Mouse (Mus musculus) gastrocnemius, postnatal 36 days (tissue): Measurements from ENCODE around the gene Hoxd8. TPM values are rescaled to one million over a fixed set of nuclear protein-coding genes. Genes with fewer than 3 reads are reported as not detected.

ENCODE experiments used
- DNase-seq, 2 experiments: peaks; one replicate each; pipeline ENCODE4 v3.0.0; 2022
- intact Hi-C: fragments of 180-260 bp; cut with DNase I; formaldehyde crosslinking; loops from one replicate; pipeline ENCODE4 v1.15.1; 2025
- long read RNA-seq, 2 experiments: library from polyadenylated mRNA; stranded (forward); transcript quantifications; one replicate each; pipeline ENCODE4 v2.0.0; 2021
- total RNA-seq, 2 experiments: library from RNA; stranded (reverse); gene quantifications; 2 replicates each; pipeline ENCODE4 v1.2.3; 2021

Gene Hoxd8
- total RNA-seq, result 10 to 100 TPM; 38.1 to 38.5 TPM
- long read RNA-seq, experiment 1, transcript Hoxd8-201 (2 exons, 2,634 nt), result major isoform, 11 of 21 reads
- long read RNA-seq, experiment 1, transcript Hoxd8-202 (2 exons, 1,758 nt), result minor isoform, 8 of 21 reads
- long read RNA-seq, experiment 1, partial matches to known transcripts, result 0 of 21 reads
- long read RNA-seq, experiment 1, other reads (novel, unspliced or antisense), result 2 of 21 reads
- long read RNA-seq, experiment 2, transcript Hoxd8-201 (2 exons, 2,634 nt), result major isoform, 18 of 33 reads
- long read RNA-seq, experiment 2, transcript Hoxd8-202 (2 exons, 1,758 nt), result minor isoform, 10 of 33 reads
- long read RNA-seq, experiment 2, partial matches to known transcripts, result 0 of 33 reads
- long read RNA-seq, experiment 2, other reads (novel, unspliced or antisense), result 5 of 33 reads

DNA sequence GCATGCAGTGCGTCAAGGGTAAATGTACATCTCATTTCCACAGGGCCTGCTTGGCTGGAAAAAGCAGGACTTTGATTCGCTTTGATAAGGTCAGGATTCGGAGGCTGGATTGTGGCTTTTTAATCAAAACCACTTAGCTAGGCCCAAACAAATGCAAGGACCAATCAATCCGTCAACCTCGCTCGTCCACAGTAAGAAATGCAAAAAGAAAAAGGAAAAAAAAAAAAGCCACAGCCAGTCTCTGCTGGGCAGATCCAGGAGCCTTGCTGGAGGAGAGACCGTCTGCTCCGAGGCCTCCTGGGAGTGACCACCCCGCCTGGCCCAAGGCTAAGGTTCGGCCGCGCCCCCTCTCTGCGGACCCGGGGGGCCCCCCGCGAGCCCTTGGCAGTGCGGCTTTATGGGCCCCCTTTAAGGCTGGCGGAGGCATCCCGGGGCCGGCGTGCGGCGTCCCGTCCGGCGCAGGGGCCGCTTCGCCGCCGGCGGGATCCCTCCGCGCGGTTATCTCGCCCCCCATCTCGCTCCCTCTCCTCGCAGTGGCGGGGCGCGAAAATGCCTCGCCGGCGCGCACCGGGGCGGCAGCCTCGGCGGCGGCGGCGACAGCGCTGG is at the start of gene Hoxd8:
TSS of gene Hoxd8 (plus strand) at position 223 of the 606 bp plus-strand sequence.
- DNase-seq, result peak; percentile 66 to 70
- intact Hi-C loops, result loop anchor here (5.0 kb wide), 3 partner anchors 258 to 448 kb away; no protein-coding TSS in a partner anchor

DNA sequence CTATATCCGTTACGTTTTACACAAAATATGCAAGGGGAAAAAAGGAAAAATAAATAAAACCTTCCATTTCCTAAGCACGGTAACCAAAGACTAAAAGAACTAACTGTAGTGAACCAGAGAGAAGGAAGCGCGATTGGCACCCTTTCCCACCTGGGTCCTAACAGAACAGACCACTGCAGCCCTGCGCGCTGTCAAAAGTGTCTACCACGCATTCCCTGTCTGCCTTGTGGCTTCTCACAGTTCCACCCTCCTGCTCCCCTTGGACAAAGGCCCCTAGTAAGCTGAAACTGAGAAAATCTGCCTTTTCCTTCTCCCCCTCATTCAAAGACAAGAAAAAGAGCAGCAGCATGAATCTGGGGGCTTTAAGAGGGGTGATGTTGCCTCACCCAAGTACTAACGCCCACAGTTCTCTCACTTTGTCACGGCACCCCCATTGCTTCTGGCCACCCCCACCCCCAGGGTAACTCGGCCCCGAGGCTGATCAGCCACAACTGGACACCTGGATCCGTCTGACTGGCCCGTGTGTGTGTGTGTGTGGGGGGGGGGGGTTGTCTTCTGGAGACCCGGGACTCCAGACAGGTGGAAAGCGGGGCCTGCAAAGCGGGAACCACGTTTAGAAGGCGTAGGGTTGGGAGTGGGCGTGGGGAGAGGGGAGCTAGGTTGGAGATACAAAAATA is 49.5 kb upstream of the Hoxd8 start:
- intact Hi-C loops, result loop anchor here (10.0 kb wide), 2 partner anchors 190 to 1380 kb away; partner anchors contain the start of gene Sp9
- DNase-seq, result no peak

DNA sequence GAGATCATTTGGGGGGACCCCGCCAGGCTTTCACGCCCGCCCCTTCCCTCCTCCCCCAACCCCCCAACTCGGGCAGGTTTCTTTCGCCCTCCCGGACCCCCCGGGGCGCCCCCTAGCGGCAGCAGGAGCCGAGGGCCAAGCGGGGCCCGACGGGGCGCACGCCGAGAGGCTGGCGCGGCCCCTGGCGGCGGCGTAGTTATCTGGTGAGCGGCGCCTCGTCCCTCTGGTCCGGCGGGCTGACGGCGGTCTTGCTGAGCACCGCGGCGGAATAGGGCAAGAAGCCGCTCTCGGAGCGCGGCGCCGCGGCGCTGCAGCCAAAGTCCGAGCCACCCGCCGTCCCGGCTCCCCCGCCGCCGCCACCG is 49.0 kb upstream of the Hoxd8 start:
- intact Hi-C loops, result loop anchor here (10.0 kb wide), 2 partner anchors 191 to 1381 kb away; partner anchors contain the start of gene Sp9
- no peak for DNase-seq

DNA sequence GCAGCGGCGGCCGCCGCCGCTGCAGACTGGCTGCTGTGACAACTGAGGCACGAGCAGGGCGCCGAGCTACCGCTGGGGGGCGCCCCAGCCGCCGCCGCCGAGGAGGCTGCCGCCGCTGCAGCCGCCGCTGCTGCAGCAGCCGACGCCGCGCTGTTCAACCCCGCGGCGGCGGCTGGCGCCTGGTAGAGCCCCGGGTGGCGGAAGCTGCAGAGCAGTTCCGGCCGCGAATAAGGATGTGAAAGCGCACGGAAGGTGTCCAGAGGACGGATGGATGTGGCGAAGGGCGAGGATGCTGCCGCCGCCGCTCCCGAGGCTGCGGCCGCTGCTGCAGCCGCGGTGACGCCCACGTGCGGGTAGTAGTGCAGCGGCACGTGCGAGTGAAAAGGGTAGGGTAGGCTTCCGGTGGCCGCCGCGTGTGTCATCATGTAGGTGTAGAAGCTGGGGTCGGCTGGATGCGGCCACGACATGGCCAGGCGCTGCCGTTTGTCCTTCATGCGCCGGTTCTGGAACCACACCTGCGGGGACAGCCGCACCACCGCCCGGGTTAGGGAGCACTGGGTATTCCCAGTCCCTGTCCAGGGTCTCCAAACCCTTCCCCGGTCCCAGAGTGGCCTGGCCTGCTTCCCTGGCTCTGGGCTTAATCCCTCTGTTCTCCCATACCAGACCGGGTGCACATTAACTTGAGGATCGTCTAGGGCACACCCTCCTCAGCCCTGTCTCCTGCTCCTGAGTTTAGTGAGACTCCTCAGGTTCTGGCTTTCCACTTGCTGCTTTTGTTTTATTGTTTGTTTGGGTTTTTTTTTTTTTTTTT is 48.4 kb upstream of the Hoxd8 start:
- no peak for DNase-seq
- intact Hi-C loops, result loop anchor here (10.0 kb wide), 2 partner anchors 191 to 1381 kb away; partner anchors contain the start of gene Sp9

DNA sequence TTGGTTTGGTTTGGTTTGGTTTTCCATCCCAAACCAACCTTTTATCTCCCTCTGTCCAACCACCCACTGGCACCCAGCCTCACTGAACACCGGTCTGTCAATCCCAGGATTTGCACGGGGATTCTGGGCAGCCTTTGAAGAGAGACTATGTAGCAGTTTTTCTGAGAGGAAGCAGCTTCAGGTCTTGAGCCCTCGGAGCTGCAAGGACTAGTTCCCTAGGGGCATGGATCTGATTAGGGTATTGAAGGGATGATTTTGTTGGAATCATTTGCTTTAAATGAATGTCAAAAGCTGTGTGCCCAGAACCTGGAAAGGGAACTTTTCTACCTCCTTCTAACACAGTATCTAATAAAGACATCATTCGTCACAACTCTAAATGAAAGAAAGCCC is 47.8 kb upstream of the Hoxd8 start:
- intact Hi-C loops, result loop anchor here (10.0 kb wide), 2 partner anchors 192 to 1382 kb away; partner anchors contain the start of gene Sp9
- DNase-seq, result no peak

DNA sequence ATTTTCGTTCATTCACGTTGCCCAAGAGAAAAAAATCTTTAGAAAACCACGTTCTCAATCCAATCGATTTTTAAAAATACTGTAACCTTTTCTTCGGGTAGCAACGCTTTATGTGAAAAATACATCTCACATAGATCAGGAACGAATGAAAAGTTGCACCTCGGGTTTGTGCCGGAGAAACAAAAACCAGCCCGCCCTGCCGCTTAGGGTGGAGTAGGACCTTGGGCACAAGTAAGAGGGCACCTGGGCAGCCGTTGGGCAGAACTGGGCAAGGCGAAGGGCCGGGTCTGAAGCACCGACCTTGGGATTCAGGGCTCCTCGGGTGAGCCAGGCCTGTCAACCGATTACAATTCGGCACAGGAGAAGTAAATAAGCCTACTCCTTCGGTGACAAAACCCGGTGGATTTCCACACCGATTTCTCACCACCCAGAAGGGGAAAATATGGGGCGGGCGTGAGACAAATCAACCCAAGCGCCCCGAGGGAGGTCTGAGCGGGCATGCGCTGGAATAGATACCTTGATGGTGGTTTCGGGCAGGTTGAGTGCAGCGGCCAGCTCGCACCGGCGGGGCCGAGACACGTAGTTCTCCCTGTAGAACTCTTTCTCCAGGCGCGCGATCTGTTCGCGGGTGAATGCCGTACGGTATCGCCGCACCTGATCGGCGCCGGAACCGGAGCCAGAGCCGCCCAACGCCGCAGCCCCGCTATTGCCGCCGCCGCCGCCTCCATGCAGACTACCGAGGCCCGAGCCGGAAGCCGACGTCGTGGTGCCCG is 47.0 kb upstream of the Hoxd8 start:
- no peak for DNase-seq
- intact Hi-C loops, result loop anchor here (2.0 to 10.0 kb wide), 3 partner anchors 193 to 1383 kb away; partner anchors contain the start of gene Sp9

DNA sequence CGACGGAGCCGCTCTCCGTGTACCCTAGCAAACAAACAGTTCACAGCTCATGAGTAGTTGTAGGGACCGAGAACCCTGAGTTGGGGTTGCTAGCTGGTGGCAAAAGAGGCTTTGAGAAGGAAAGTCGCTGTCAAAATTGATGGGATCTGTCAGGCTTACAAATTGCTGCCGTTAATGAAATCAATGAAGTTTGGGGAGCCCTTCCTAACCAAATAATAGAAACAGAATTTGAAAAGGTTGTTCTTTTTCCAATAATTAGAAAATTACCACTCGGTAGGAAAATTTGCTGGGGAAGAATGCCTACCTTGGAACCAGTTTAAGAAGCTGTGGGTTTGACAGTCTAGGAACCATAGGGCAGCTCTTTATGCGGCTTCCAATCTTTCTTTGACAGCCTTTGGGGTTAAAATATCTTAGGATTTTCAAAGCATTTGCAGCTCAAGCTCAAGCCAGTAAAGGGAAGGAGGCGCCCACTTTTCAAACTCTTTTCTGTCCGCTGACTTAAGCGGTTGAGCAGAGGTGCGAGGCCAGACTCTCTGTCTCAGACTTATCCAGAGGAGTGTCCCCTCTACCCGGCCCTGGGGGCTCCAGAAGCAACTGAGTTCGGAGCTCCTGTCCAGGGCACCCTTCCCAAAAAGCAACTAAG is 46.3 kb upstream of the Hoxd8 start:
- no peak for DNase-seq
- intact Hi-C loops, result loop anchor here (2.0 to 10.0 kb wide), 3 partner anchors 193 to 1383 kb away; partner anchors contain the start of gene Sp9

DNA sequence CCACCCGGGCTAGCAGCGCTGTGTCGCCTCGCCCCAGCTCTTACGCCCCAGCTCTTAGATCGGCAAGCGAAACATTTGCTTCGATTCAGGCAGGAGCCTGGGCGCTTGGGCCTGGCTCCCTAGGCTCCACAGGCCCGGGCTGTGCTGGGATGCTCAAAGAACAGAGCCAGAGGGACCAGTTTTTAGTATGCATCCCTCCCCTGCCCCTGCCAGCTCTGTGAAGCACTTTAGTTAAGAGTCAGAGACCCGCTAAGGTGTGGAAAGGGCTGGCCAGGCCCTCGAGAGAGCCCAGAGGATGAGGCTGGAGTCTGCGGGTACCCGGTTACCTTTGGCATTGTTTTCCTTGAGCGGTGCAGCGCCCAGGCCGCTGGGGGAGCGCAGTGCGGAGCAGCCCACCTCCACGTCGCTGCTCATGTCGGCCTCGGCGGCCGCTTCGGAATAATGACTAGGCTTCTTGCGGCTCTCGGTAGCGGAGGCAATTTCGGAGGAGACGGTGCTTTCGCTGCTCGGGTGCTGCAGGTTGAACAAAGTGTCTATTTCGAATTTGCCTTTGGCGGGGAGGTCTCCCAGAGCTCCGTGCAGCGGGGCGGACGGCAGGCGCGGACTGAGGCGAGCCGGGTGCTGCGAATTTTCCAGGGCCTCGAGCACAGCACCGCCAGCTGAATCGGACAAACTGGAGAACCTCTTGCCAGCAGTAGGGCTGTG is 45.6 kb upstream of the Hoxd8 start:
- intact Hi-C loops, result loop anchor here (2.0 to 10.0 kb wide), 3 partner anchors 194 to 1384 kb away; partner anchors contain the start of gene Sp9
- DNase-seq, result no peak

DNA sequence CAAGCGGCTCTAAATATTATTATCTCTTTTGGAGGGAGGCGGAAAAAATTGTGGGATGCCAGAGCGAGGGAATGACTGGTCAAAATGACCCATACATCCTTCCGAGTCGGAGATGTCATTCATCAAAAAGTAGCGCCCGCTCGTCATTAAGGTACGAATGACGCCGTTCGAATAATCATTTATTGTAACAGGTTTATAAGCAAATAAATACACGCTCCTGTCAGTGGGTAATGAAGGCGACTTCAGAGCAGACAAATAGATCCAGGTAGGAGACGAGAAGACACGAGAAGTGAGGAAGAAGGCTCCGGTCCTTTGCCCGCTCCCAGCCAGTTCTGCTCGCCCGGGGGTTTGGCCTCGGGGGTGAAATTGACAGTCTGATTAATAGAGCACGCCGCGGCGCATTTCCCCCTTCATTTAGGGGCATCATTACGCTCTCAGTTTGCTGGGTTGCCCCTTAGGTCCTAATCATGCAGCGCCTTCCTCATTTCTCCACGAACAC is 44.9 kb upstream of the Hoxd8 start, which contains the start of gene Evx2:
TSS of gene Evx2 (minus strand) at position 51 of the 499 bp plus-strand sequence.
- DNase-seq, result no peak
- intact Hi-C loops, result loop anchor here (2.0 to 10.0 kb wide), 4 partner anchors 195 to 1385 kb away; partner anchors contain the start of gene Sp9

DNA sequence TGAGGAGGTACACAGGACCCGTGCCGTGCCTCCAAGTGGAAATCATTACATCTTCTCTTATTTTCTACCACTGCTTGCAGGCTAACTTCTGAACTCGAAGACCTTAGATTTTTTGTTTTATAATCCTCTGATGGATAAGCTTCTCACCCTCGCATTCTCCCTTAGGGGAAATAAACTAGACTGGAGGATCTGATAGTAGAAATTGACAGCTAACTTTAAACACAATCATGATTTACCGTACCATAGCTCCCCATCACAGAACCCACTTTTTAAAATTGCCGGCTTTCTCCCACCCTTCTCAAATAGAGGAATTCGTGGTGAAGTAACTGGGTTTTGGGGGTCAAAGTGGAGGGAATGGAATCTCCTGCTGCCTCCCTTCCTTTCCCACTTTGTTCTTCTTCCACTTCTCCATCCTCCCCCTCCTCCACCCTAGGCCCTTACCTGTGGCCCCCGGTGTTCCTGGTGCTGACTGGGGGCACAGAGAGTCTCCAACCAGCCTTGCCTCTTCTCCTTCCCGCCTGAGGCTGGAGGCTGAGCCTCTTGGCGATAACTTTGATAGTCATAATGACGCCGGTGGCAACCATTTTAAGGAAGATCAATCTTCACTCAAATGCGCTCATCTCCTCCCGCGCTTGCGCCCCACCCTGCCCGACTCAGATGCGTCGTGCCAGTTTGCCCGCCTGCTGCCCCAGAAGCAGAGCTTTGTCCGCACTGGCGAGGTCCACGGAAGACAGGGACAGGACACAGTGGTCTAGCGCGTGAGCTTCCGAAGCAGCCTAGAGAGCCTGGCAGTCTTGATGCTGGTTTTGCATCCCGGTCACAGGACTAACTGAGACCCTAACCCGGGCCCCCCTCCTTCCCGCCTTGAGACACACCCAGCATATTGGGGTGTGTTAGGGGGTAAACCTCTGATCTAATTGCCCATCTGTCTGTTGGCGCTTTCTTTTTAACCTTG is 43.7 kb upstream of the Hoxd8 start:
- intact Hi-C loops, result loop anchor here (5.0 kb wide), 1 partner anchor 593 kb away; no protein-coding TSS in a partner anchor
- DNase-seq, result no peak

DNA sequence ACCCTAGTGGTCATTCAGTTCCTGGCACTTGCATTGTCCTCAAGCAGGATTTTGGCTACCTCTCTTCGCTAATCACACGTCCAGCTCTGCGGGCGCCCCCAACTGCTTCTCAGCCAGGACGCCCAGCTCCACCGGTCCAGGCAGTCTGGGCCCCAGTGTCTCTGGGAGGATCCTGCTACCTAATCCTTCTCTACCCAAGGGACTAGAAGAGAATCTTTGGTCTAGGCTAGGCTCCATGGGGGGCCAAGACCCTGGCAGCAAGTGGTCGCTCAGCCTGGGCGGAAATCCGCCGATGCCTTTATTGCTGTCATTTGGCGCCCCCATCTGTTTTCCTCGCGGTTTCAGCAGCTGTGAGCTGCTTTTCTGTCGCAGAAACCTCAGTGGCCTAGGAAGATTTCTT is 42.7 kb upstream of the Hoxd8 start:
- DNase-seq, result no peak
- intact Hi-C loops, result loop anchor here (5.0 kb wide), 1 partner anchor 594 kb away; no protein-coding TSS in a partner anchor

DNA sequence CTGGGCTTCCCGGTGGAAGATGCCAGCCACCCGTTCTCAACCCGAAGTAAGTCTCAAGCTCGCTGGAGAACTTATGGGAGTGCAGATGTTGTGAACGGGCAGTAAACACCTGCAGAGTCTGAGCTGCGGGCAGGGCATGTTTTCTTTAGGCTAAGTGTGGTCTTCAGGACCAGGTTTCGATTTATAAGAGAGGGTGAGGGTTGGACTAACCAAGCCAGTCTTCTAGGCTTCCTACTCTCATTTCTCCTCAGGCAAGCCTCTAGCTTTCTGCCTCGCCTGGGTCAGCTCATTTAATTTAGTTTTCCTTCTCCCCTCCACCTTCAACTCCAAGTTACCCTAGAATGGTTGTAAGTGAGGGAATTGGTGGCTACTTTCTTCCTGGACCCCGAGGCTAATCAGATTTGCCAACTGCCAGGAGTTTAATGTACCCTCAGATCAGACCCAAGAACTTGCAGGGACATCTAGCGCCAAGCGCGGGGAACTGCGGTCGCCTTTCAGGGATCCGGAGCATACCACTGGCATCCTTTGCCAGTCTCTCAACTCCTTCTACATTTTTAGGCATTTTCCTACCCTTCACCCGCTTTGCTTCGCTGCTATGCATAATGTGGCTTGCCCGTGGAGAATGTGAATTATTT is 41.0 kb upstream of the Hoxd8 start:
- DNase-seq, result no peak
- intact Hi-C loops, result loop anchor here (5.0 kb wide), 1 partner anchor 596 kb away; no protein-coding TSS in a partner anchor

DNA sequence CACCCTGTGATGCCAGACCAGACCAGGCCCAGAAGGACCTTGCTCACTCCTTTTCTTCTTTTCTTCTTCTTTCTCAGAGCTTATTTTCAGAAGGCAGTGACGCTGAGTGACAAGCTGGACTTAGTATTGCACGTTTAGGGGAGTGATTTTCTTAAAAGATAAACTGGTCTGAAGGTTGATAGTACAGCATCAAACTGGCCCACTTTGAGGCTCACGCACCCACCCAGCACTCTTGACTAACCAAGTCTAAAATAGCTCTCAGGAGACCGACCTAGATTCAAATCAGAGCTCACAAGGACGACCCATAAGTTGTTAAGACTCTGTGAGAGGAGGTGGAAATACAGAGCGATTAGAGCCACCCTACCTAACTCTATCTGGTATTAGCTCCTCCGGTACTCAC is 38.0 kb upstream of the Hoxd8 start:
- intact Hi-C loops, result no loop called here
- no peak for DNase-seq

DNA sequence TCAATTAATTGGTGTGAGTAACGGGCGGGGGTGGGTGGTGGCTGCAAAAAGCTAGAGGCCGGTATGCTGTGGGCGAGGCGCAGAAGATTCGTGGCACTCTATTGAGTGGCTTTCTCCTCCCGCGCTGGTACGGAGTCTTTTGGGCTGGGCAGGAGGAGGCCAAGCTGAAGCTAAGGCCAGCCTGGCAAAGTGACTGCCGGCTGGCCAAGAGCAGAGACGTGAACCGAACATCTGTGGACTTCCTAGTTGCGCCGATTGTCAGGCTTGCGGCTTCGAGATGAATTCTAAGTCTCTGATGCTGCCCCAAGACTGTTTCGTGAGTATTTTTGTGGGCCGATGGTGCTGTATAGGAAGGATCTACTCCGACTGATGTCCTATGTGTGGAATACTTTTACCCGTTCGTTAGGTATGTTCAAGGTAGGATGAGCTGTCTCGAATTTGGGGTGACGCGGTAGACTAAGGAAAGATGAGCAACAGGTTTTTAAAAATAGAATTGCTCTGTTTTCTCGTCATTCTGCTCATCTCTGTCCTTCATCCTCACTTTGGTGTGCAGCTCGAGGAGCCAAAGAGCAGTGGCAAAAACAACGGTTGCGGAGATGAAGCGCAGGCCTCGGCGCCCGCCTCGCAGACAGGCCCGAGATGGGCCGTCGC is 37.1 kb upstream of the Hoxd8 start:
- no peak for DNase-seq
- intact Hi-C loops, result no loop called here

DNA sequence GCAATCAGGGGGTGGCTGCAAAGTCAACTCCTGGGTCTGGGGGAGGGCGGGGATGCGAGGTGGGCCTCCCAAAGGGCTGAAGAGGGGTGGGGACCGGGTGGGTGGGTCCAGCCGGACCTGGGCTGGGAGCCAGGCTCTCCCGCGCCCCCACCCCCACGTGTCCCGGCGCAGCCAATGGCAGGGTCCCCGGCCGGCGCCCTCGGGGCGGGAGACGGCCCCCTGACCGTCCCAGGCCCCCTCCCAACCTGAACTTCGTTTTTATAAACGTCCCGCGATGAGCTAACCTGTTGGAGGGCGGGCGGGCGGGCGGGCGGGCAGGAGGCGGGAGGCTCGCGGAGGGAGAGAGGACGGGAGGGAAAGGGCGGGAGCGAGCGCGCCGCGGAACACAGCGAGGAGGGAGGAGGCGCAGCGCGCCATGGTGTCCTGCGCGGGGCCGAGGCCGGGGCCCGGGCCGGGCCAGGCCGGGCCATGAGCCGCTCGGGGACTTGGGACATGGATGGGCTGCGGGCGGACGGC is 36.5 kb upstream of the Hoxd8 start, which contains the start of gene Hoxd13:
TSS of gene Hoxd13 (plus strand) at position 469 of the 516 bp plus-strand sequence.
- no peak for DNase-seq
- intact Hi-C loops, result no loop called here
